Mouse (Mus musculus): ENCODE measurements around the gene Gm10642. TPM values are rescaled to one million over a fixed set of nuclear protein-coding genes. Genes with fewer than 3 reads are reported as not detected.
A peak's percentile ranks its signal among the peaks of the same experiment; 100 is the strongest.

The Gm10642 gene
- polyA plus RNA-seq, 1 experiment from 2014 or later, result 0.47 TPM

DNA sequence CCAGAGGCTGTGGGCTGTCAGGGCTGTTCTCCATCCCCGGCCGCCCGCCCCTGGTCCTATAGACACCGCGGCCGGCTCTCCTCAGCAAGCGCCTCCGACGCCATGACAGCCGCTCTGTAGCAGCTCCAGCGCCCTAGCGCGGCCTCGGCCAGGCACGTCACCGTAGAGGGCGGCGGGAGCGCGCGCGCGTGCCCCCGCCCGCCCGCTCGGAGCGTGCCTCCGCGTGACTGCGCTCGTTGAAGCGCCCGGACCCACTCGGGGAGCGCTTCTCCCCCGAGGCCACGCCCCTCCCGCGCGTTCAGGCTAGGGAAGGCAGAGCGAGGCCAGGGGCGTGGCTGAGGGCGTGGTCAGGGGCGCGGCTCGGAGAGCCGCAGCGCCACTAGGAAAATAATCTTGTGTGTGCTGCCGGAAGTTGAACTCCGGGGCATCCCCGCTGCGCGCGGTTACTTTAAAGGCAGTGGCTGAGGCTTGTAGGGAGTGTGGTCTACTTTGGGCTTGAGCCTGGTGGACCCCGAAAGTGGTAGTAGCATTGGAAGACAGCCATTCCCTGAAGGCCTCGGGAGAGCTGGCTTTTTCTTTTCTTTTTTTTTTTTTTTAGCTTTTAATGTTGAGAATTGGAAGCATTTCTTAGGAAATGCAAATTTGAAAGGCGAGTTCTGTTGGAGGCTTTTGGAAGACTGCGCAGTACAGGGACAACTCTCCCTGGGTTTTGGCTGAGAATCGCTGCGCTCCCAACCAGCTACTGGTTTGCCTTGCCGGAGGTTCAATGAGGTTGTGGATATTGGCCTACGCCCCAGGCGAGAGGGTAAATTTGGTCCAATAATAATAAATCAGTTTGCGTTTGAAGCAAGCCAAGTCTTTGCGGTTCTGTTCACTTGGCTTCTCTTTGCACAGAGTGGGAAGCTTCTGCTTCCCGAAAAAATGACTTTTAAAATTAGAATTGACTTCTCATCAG lies 1.2 kb downstream of the Gm10642 start, which contains the start of gene Mindy2:
Gene Mindy2, minus strand, starts transcription at position 162 of the 955 bp plus-strand sequence.
- ATAC-seq (ENCODE audit: borderline replicate concordance, extremely low read depth, low FRiP score, low TSS enrichment), result peak; percentile 97
- H3K4me1 ChIP-seq, result 0 out of 2 replicates have a peak, but pooled peaks cover 3% of the 10 kb centered on the region
- H3K9ac ChIP-seq, result peak within 1 kb of the TSS; percentile 81
- H3K4me3 ChIP-seq, result peak within 1 kb of the TSS; percentile 81
- peak within 1 kb of the TSS; percentile 93 for H3K4me2 ChIP-seq
- peak within 1 kb of the TSS; percentile 94 for H3K27ac ChIP-seq
- WGBS, result 1% methylated on average over 65 of the region's 67 CpGs
- no peaks in the 10 kb centered on the region for H3K36me3 ChIP-seq
- H3K27me3 ChIP-seq, result no peaks in the 10 kb centered on the region
- no peaks in the 10 kb centered on the region for H3K9me3 ChIP-seq

DNA sequence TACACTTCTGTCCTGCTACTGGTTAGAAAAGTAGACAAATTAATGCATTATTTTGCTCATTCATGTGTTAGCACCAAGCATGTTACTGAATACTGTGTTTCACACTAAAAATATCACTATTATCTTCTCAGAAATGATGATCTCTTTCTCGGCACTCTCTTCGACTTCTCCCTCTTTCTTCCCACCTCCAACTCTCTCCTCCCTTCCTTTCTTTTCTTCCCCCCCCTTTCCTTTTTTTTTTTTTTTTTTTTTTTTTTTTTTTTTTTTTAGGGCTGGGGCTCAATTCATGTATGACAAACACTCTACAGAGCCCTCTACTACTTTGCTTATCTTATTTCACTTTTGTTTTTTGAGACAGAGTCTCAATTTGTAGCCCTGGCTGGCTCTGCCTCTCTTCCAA lies 2.2 kb downstream of the Gm10642 start:
- ATAC-seq (ENCODE audit: borderline replicate concordance, extremely low read depth, low FRiP score, low TSS enrichment), result no peak
- Histone ChIP-seq H3K27ac (no peak overlapping the region), H3K36me3 (no peaks in the 10 kb centered on the region), H3K27me3 (no peaks in the 10 kb centered on the region), H3K4me3 (no peak overlapping the region), H3K9ac (no peak overlapping the region), H3K4me2 (no peak overlapping the region), H3K4me1 (0 out of 2 replicates have a peak, but pooled peaks cover 3% of the 10 kb centered on the region), H3K9me3 (no peaks in the 10 kb centered on the region)
- WGBS, result 61% methylated on average over 2 of the region's 2 CpGs

DNA sequence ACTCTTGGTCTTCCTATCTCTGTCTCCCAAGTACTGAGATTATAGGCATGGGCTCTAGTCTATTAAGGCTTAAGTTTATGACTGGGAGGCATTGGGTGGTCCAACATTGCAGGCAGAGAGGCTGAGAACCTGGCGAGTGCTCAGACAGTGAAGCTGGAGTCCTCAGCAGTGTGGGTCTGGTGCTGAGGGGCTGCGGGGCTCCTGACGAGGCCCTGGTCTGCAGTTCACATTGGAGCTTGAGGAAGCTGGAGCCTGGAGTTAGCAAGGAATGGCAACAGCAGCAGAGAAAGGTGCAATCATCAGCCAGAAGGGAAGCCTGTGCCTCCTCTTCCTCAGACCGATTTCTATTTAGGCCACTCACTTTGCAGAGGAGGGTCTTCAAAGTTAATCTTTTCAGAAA lies 8.8 kb downstream of the Gm10642 start:
- H3K4me1 ChIP-seq, result no peaks in the 10 kb centered on the region
- 82% methylated on average over 4 of the region's 4 CpGs for WGBS
- H3K27ac ChIP-seq, result no peak overlapping the region
- H3K9ac ChIP-seq, result no peak overlapping the region
- no peak overlapping the region for H3K4me2 ChIP-seq
- H3K27me3 ChIP-seq, result no peaks in the 10 kb centered on the region
- H3K4me3 ChIP-seq, result no peak overlapping the region
- H3K36me3 ChIP-seq, result no peaks in the 10 kb centered on the region
- no peaks in the 10 kb centered on the region for H3K9me3 ChIP-seq
- no peak for ATAC-seq (ENCODE audit: borderline replicate concordance, extremely low read depth, low FRiP score, low TSS enrichment)

DNA sequence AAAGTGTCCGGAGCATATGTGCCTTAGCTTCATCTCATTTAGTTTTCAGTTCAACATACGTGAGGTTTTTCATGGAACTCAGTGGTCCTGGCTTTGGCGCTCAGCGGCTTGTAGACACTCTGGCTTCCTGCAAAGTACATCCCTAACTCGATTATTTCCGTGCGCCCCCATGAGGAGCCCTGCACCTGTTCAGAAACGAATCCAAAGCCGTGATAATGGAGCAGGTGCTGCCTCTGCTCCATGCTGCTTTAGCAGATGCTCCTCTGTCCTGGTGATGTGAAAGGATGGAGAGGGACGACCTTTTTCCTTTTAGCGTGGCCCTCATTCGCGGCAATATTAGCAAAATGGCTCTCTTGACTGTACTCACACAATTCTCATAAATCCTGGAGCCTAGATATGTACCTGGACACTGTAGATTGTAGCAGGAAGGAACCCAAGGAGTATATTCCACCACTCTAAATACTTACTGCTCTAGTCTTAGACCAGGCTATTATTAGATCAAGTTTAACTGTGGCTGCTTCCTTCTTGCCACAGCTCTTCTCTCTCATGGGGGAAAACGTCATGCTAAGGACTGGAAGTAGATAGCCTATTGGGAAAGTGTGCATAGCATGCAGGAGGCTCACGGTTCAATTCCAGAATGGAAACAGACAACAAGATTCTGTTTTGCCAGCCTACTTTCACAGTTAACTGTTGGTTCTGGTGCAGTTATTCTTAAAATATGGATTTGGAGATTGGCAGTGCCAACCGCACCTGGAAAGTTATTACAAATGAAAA lies 9.5 kb downstream of the Gm10642 start:
- WGBS, result 65% methylated on average over 16 of the region's 16 CpGs
- no peaks in the 10 kb centered on the region for H3K4me1 ChIP-seq
- no peak overlapping the region for H3K4me3 ChIP-seq
- no peak overlapping the region for H3K9ac ChIP-seq
- no peak for ATAC-seq (ENCODE audit: borderline replicate concordance, extremely low read depth, low FRiP score, low TSS enrichment)
- no peak overlapping the region for H3K27ac ChIP-seq
- H3K27me3 ChIP-seq, result no peaks in the 10 kb centered on the region
- H3K36me3 ChIP-seq, result no peaks in the 10 kb centered on the region
- no peak overlapping the region for H3K4me2 ChIP-seq
- H3K9me3 ChIP-seq, result no peaks in the 10 kb centered on the region

DNA sequence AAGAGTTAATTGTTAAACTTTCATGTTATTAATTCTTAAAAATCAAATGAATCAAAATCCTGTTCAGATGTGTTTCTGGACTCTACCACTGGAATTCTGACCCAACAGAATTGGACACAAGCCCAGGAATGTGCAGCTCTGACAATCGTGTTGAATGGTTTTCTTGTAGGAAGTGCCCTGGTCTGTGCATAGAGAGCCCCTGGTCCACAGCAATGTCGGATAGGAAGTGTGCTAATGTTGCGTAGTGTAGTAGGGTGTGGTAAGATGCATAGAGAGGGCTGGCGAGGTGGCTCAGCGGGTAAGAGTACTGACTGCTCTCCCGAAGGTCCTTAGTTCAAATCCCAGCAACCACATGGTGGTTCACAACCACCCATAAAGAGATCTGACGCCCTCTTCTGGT lies 10.8 kb downstream of the Gm10642 start:
- WGBS, result 64% methylated on average over 7 of the region's 7 CpGs
- Histone ChIP-seq H3K9me3 (no peaks in the 10 kb centered on the region), H3K9ac (no peak overlapping the region), H3K27ac (no peak overlapping the region), H3K4me3 (no peak overlapping the region), H3K36me3 (no peaks in the 10 kb centered on the region), H3K4me2 (no peak overlapping the region), H3K4me1 (0 out of 2 replicates have a peak, but pooled peaks cover 2% of the 10 kb centered on the region), H3K27me3 (no peaks in the 10 kb centered on the region)
- ATAC-seq (ENCODE audit: borderline replicate concordance, extremely low read depth, low FRiP score, low TSS enrichment), result no peak

DNA sequence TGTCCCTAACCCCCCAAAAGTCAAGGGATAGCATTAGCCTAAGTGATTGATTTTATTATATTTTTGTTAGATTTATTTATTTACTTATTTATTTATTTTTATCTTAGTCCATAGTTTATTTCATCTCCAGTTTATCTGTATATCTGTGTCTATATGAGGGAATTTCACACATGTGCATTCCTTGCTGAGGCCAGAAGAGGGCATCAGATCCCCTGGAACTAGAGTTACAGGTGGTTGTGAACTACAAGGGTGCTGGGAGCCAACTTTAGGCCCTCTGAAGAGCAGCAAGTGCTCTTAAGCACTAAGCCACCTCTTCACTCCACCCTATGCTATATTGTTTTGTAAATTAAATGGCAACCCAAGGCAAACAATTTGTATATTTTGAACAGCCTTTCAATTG lies 12.0 kb downstream of the Gm10642 start:
- no peak overlapping the region for H3K9ac ChIP-seq
- no peaks in the 10 kb centered on the region for H3K36me3 ChIP-seq
- no peak overlapping the region for H3K27ac ChIP-seq
- no peaks in the 10 kb centered on the region for H3K9me3 ChIP-seq
- no peak for ATAC-seq (ENCODE audit: borderline replicate concordance, extremely low read depth, low FRiP score, low TSS enrichment)
- no peak overlapping the region for H3K4me2 ChIP-seq
- no peaks in the 10 kb centered on the region for H3K27me3 ChIP-seq
- H3K4me3 ChIP-seq, result no peak overlapping the region
- H3K4me1 ChIP-seq, result peaks cover 8% of the 10 kb centered on the region

DNA sequence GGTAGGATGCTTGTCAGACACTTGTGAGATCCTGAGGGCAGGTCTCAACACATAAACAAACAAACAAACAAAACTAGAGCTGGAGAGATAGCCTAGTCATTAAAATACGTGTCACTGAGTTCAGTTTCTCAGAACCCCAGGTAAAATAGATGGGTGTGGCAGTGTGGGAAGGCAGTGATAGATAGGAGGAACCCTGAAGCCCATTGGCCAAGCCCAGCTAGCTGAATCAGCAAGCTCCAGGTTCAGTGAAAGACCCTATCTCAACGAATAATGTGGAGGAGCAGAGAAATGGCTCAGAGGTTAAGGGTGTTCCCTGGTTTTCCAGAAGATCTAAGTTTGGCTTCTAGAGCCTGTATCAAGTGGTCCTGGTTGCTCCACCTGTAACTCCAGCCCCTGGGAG lies 13.1 kb downstream of the Gm10642 start:
- WGBS, result 46% methylated on average over 2 of the region's 2 CpGs
- H3K27me3 ChIP-seq, result no peaks in the 10 kb centered on the region
- H3K36me3 ChIP-seq, result no peaks in the 10 kb centered on the region
- no peak overlapping the region for H3K4me2 ChIP-seq
- H3K9ac ChIP-seq, result no peak overlapping the region
- H3K4me1 ChIP-seq, result peaks cover 8% of the 10 kb centered on the region
- H3K27ac ChIP-seq, result no peak overlapping the region
- no peak for ATAC-seq (ENCODE audit: borderline replicate concordance, extremely low read depth, low FRiP score, low TSS enrichment)
- H3K4me3 ChIP-seq, result no peak overlapping the region
- no peaks in the 10 kb centered on the region for H3K9me3 ChIP-seq

DNA sequence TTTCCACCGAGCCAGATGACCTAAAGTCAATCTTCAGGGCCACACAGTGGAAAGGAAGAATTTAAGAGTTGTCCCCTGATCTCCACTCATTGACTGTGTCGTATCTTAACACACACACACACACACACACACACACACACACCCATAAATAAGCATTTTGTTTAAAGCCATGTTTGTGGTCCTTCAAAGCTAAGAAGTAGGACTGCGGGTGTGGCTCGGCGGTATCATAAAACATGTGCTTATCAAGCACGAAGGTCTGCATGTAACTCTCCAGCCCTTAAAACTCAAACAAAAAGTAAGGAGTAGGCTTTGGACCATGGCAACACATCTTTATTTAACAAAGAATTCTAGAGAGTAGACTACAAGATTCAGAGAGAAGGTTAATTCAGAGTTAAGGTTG lies 14.3 kb downstream of the Gm10642 start:
- no peaks in the 10 kb centered on the region for H3K27me3 ChIP-seq
- H3K4me2 ChIP-seq, result no peak overlapping the region
- H3K4me1 ChIP-seq, result peaks cover 8% of the 10 kb centered on the region
- H3K9me3 ChIP-seq, result no peaks in the 10 kb centered on the region
- no peak for ATAC-seq (ENCODE audit: borderline replicate concordance, extremely low read depth, low FRiP score, low TSS enrichment)
- H3K36me3 ChIP-seq, result no peaks in the 10 kb centered on the region
- no peak overlapping the region for H3K4me3 ChIP-seq
- 77% methylated on average over 6 of the region's 6 CpGs for WGBS
- no peak overlapping the region for H3K27ac ChIP-seq
- H3K9ac ChIP-seq, result no peak overlapping the region

DNA sequence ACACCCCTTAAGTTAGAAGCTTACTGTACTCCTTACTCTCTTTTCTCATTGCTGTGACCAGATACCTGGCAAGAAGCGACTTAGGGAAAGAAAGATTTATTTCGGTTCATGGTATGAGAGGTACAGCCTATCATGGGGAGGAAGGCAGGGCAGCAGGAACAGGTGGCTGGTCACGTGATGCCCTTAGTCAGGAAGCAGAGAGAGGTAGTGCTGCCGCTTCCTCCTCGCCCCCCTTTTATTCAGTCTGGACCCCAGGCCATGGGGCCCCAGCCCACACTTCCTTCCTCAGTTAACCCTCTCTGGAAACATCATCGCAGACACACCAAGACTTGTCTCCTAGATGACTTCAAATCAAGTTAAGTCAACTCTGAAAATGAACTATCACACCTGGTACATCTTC lies 15.2 kb downstream of the Gm10642 start:
- no peaks in the 10 kb centered on the region for H3K27me3 ChIP-seq
- H3K4me1 ChIP-seq, result peaks cover 8% of the 10 kb centered on the region
- H3K36me3 ChIP-seq, result no peaks in the 10 kb centered on the region
- no peaks in the 10 kb centered on the region for H3K9me3 ChIP-seq
- no peak overlapping the region for H3K9ac ChIP-seq
- H3K27ac ChIP-seq, result no peak overlapping the region
- H3K4me2 ChIP-seq, result no peak overlapping the region
- 56% methylated on average over 6 of the region's 6 CpGs for WGBS
- no peak overlapping the region for H3K4me3 ChIP-seq
- ATAC-seq (ENCODE audit: borderline replicate concordance, extremely low read depth, low FRiP score, low TSS enrichment), result no peak

DNA sequence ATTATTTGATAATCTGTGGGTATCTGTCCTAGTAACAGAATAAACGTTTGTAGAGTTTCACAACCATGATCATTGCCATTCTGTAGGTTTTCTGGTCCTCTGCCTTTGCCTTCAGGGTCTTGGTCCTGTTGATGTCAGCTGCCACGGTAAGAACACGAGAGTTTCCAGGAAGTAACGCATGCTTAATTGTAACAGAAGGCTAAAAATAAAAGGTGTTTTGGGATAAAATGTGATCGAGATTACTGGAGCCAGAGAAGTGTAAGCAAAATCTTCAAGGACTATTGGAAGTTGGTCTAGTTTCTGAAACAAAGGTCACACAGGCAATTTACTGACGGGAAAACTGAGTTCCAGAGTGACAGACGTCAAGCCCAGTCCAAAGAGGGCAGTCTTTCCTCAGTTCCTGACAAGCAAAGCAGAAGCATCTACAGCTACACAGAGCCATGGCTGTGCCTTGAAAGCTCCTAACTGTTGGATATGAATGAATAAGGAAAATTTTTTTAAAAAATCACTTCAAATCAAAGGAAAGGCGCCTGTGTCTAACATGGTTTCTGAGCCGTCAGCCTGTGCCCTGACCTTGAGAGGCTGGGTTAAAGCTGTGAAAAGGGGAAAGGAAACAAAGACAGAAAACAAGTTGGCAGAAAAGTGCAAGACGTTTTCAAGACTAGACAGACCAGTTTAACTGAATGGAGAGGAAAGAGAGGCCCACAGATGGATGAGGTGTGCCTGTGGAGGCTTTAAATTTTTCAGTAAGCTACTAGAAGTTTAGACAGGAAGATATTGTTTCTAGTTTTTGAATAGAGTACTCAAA lies 15.9 kb downstream of the Gm10642 start:
- ATAC-seq (ENCODE audit: borderline replicate concordance, extremely low read depth, low FRiP score, low TSS enrichment), result no peak
- Histone ChIP-seq H3K4me1 (peaks cover 8% of the 10 kb centered on the region), H3K4me3 (no peak overlapping the region), H3K27ac (no peak overlapping the region), H3K9me3 (no peaks in the 10 kb centered on the region), H3K27me3 (no peaks in the 10 kb centered on the region), H3K9ac (no peak overlapping the region), H3K4me2 (peak overlapping the region; percentile 12; the same call in 1 of the 2 replicates), H3K36me3 (no peaks in the 10 kb centered on the region)
- WGBS, result 15% methylated on average over 10 of the region's 10 CpGs

DNA sequence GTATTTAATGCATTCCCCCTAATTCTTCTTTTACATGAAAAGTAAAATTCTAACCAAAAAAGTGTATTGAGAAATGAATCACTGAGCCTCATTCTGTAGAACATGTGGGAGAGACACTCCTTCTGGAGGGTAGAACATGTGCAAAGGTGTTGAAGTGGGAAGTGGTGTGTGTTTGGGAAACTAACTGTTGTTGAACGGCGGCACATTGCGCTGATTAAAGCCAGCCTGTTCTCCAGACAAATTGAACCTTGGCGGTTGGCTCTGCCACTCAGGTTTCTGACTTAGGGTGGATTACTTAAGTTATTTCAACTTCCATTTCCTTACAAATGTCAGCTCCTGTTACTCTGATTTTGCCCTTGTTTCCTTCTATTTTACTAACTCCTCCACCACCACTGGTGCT lies 17.6 kb downstream of the Gm10642 start:
- WGBS, result 76% methylated on average over 4 of the region's 4 CpGs

More for the DNA sequence above, 17.6 kb downstream of the Gm10642 start:
- H3K4me2 ChIP-seq, result no peak overlapping the region
- H3K9ac ChIP-seq, result no peak overlapping the region
- no peaks in the 10 kb centered on the region for H3K36me3 ChIP-seq
- H3K4me3 ChIP-seq, result no peak overlapping the region
- no peak overlapping the region for H3K27ac ChIP-seq
- no peaks in the 10 kb centered on the region for H3K27me3 ChIP-seq
- ATAC-seq (ENCODE audit: borderline replicate concordance, extremely low read depth, low FRiP score, low TSS enrichment), result no peak
- no peaks in the 10 kb centered on the region for H3K9me3 ChIP-seq
- peaks cover 8% of the 10 kb centered on the region for H3K4me1 ChIP-seq
